Mouse (Mus musculus): ENCODE measurements around the gene Zfyve21. TPM values are rescaled to one million over a fixed set of nuclear protein-coding genes. Genes with fewer than 3 reads are reported as not detected.

The Zfyve21 gene
- polyA plus RNA-seq, 1 experiment: 31.6 TPM

GRCm38 (mm10) chr12:111791474-111792104, 22.4 kb upstream of the Zfyve21 start:
- Histone ChIP-seq H3K4me1 (ENCODE audit: control insufficient read depth, insufficient read depth, low read length) (peaks cover 29% of the 10 kb centered on the region), H3K27ac (ENCODE audit: insufficient read depth, low read length) (no peak overlapping the region), H3K27me3 (ENCODE audit: control insufficient read depth, insufficient read depth, low read length) (no peaks in the 10 kb centered on the region), H3K4me3 (replicated peaks; ENCODE audit: insufficient read depth, low read depth, low read length) (no peak overlapping the region)
- WGBS: 81% methylated on average over 13 of the region's 13 CpGs
- TF ChIP-seq CTCF (IDR thresholded peaks at IDR 0.05; ENCODE audit: borderline replicate concordance, insufficient read depth, low read depth, low read length) (no peak), POLR2A (IDR thresholded peaks at IDR 0.05; ENCODE audit: borderline replicate concordance, insufficient read depth, low read length) (no peak)
- DNase-seq: no peak

GRCm38 (mm10) chr12:111794102-111794501, 19.9 kb upstream of the Zfyve21 start:
- H3K27me3 ChIP-seq (ENCODE audit: control insufficient read depth, insufficient read depth, low read length): no peaks in the 10 kb centered on the region
- no peak overlapping the region for H3K4me3 ChIP-seq (replicated peaks; ENCODE audit: insufficient read depth, low read depth, low read length)
- TF ChIP-seq POLR2A (IDR thresholded peaks at IDR 0.05; ENCODE audit: borderline replicate concordance, insufficient read depth, low read length) (no peak), CTCF (IDR thresholded peaks at IDR 0.05; ENCODE audit: borderline replicate concordance, insufficient read depth, low read depth, low read length) (no peak)
- H3K4me1 ChIP-seq (ENCODE audit: control insufficient read depth, insufficient read depth, low read length): peaks cover 29% of the 10 kb centered on the region
- H3K27ac ChIP-seq (ENCODE audit: insufficient read depth, low read length): no peak overlapping the region
- 45% methylated on average over 22 of the region's 22 CpGs for WGBS
- peak; percentile 62 to 73 for DNase-seq

GRCm38 (mm10) chr12:111794526-111795179, 19.3 kb upstream of the Zfyve21 start:
- Histone ChIP-seq H3K4me1 (ENCODE audit: control insufficient read depth, insufficient read depth, low read length) (peaks cover 29% of the 10 kb centered on the region), H3K27me3 (ENCODE audit: control insufficient read depth, insufficient read depth, low read length) (no peaks in the 10 kb centered on the region), H3K27ac (ENCODE audit: insufficient read depth, low read length) (no peak overlapping the region), H3K4me3 (replicated peaks; ENCODE audit: insufficient read depth, low read depth, low read length) (no peak overlapping the region)
- peak in 1 of 2 experiments; percentile 23 for DNase-seq
- TF ChIP-seq CTCF (IDR thresholded peaks at IDR 0.05; ENCODE audit: borderline replicate concordance, insufficient read depth, low read depth, low read length) (no peak), POLR2A (IDR thresholded peaks at IDR 0.05; ENCODE audit: borderline replicate concordance, insufficient read depth, low read length) (no peak)
- 74% methylated on average over 18 of the region's 18 CpGs for WGBS

- no peak overlapping the region for H3K4me3 ChIP-seq (replicated peaks; ENCODE audit: insufficient read depth, low read depth, low read length)
- H3K27me3 ChIP-seq (ENCODE audit: control insufficient read depth, insufficient read depth, low read length): no peaks in the 10 kb centered on the region
- no peak for TF ChIP-seq POLR2A (IDR thresholded peaks at IDR 0.05; ENCODE audit: borderline replicate concordance, insufficient read depth, low read length)
- TF ChIP-seq CTCF (IDR thresholded peaks at IDR 0.05; ENCODE audit: borderline replicate concordance, insufficient read depth, low read depth, low read length): no peak
- H3K4me1 ChIP-seq (ENCODE audit: control insufficient read depth, insufficient read depth, low read length): peaks cover 29% of the 10 kb centered on the region
- WGBS: 31% methylated on average over 28 of the region's 28 CpGs
- DNase-seq: peak; percentile 66 to 76
- no peak overlapping the region for H3K27ac ChIP-seq (ENCODE audit: insufficient read depth, low read length)
Observed at GRCm38 (mm10) chr12:111795180-111795895, 18.6 kb upstream of the Zfyve21 start.

GRCm38 (mm10) chr12:111797251-111797650, 16.7 kb upstream of the Zfyve21 start:
- TF ChIP-seq CTCF (IDR thresholded peaks at IDR 0.05; ENCODE audit: borderline replicate concordance, insufficient read depth, low read depth, low read length) (no peak), POLR2A (IDR thresholded peaks at IDR 0.05; ENCODE audit: borderline replicate concordance, insufficient read depth, low read length) (no peak)
- H3K4me3 ChIP-seq (replicated peaks; ENCODE audit: insufficient read depth, low read depth, low read length): no peak overlapping the region
- peaks cover 29% of the 10 kb centered on the region for H3K4me1 ChIP-seq (ENCODE audit: control insufficient read depth, insufficient read depth, low read length)
- WGBS: 35% methylated on average over 8 of the region's 8 CpGs
- H3K27ac ChIP-seq (ENCODE audit: insufficient read depth, low read length): no peak overlapping the region
- DNase-seq: no peak
- H3K27me3 ChIP-seq (ENCODE audit: control insufficient read depth, insufficient read depth, low read length): no peaks in the 10 kb centered on the region

GRCm38 (mm10) chr12:111798493-111798892, 15.5 kb upstream of the Zfyve21 start:
- 58% methylated on average over 13 of the region's 13 CpGs for WGBS
- TF ChIP-seq CTCF (IDR thresholded peaks at IDR 0.05; ENCODE audit: borderline replicate concordance, insufficient read depth, low read depth, low read length) (no peak), POLR2A (IDR thresholded peaks at IDR 0.05; ENCODE audit: borderline replicate concordance, insufficient read depth, low read length) (no peak)
- Histone ChIP-seq H3K4me1 (ENCODE audit: control insufficient read depth, insufficient read depth, low read length) (peaks cover 25% of the 10 kb centered on the region), H3K4me3 (replicated peaks; ENCODE audit: insufficient read depth, low read depth, low read length) (no peak overlapping the region), H3K27ac (ENCODE audit: insufficient read depth, low read length) (no peak overlapping the region), H3K27me3 (ENCODE audit: control insufficient read depth, insufficient read depth, low read length) (no peaks in the 10 kb centered on the region)
- no peak for DNase-seq

GRCm38 (mm10) chr12:111800459-111801183, 13.3 kb upstream of the Zfyve21 start:
- H3K4me3 ChIP-seq (replicated peaks; ENCODE audit: insufficient read depth, low read depth, low read length): no peak overlapping the region
- 31% methylated on average over 10 of the region's 10 CpGs for WGBS
- TF ChIP-seq CTCF (IDR thresholded peaks at IDR 0.05; ENCODE audit: borderline replicate concordance, insufficient read depth, low read depth, low read length) (no peak), POLR2A (IDR thresholded peaks at IDR 0.05; ENCODE audit: borderline replicate concordance, insufficient read depth, low read length) (no peak)
- no peak for DNase-seq
- H3K27me3 ChIP-seq (ENCODE audit: control insufficient read depth, insufficient read depth, low read length): no peaks in the 10 kb centered on the region
- H3K4me1 ChIP-seq (ENCODE audit: control insufficient read depth, insufficient read depth, low read length): peaks cover 6% of the 10 kb centered on the region; the same call in 1 of the 2 replicates
- no peak overlapping the region for H3K27ac ChIP-seq (ENCODE audit: insufficient read depth, low read length)

Data from cerebellum, adult 2 months (tissue).